Mouse (Mus musculus): Measurements from ENCODE around the gene Gm13289. TPM values are rescaled to one million over a fixed set of nuclear protein-coding genes. Genes with fewer than 3 reads are reported as not detected.

Gm13289 gene
- polyA plus RNA-seq, 1 experiment from 2014 or later, result not detected

Other genes with a start within 250 kb of the Gm13289 start
- gene Ifna15, start 218.7 kb upstream of the Gm13289 start, polyA plus RNA-seq (2014; fragmentation: Nextera tagmentation; extraction: Ambion mirVana), result not detected in 2 replicates
- gene Ifna14, start 205.1 kb upstream of the Gm13289 start, polyA plus RNA-seq (2014; fragmentation: Nextera tagmentation; extraction: Ambion mirVana), result not detected in 2 replicates
- not detected in 2 replicates for gene Ifna9, start 184.5 kb upstream of the Gm13289 start, polyA plus RNA-seq (2014; fragmentation: Nextera tagmentation; extraction: Ambion mirVana)
- gene Ifna12, start 173.5 kb upstream of the Gm13289 start, polyA plus RNA-seq (2014; fragmentation: Nextera tagmentation; extraction: Ambion mirVana), result not detected in 2 replicates
- gene C87499, start 142.5 kb upstream of the Gm13289 start, polyA plus RNA-seq (2014; fragmentation: Nextera tagmentation; extraction: Ambion mirVana), result not detected in 2 replicates
- gene Ifna13, start 132.5 kb upstream of the Gm13289 start, polyA plus RNA-seq (2014; fragmentation: Nextera tagmentation; extraction: Ambion mirVana), result not detected in 2 replicates
- not detected in 2 replicates for gene Ifna16, start 100.0 kb upstream of the Gm13289 start, polyA plus RNA-seq (2014; fragmentation: Nextera tagmentation; extraction: Ambion mirVana)
- not detected in 2 replicates for gene Ifna2, start 93.0 kb upstream of the Gm13289 start, polyA plus RNA-seq (2014; fragmentation: Nextera tagmentation; extraction: Ambion mirVana)
- gene Ifnab, start 85.6 kb upstream of the Gm13289 start, polyA plus RNA-seq (2014; fragmentation: Nextera tagmentation; extraction: Ambion mirVana), result not detected in 2 replicates
- gene Gm26566, start 55.1 kb upstream of the Gm13289 start, polyA plus RNA-seq (2014; fragmentation: Nextera tagmentation; extraction: Ambion mirVana), result 2.0 and 2.3 TPM in 2 replicates
- gene Klhl9, start 54.5 kb upstream of the Gm13289 start, polyA plus RNA-seq (2014; fragmentation: Nextera tagmentation; extraction: Ambion mirVana), result 145 and 154 TPM in 2 replicates
- not detected in 2 replicates for gene Gm13271, start 22.1 kb upstream of the Gm13289 start, polyA plus RNA-seq (2014; fragmentation: Nextera tagmentation; extraction: Ambion mirVana)
- gene Gm13283, start 16.8 kb upstream of the Gm13289 start, polyA plus RNA-seq (2014; fragmentation: Nextera tagmentation; extraction: Ambion mirVana), result not detected in 2 replicates
- gene Gm13290, start 3.1 kb upstream of the Gm13289 start, polyA plus RNA-seq (2014; fragmentation: Nextera tagmentation; extraction: Ambion mirVana), result not detected in 2 replicates
- gene Gm13272, start 2.9 kb downstream of the Gm13289 start, polyA plus RNA-seq (2014; fragmentation: Nextera tagmentation; extraction: Ambion mirVana), result not detected in 2 replicates
- not detected in 2 replicates for gene Ifnz, start 5.2 kb downstream of the Gm13289 start, polyA plus RNA-seq (2014; fragmentation: Nextera tagmentation; extraction: Ambion mirVana)
- gene Gm13276, start 8.8 kb downstream of the Gm13289 start, polyA plus RNA-seq (2014; fragmentation: Nextera tagmentation; extraction: Ambion mirVana), result not detected in 2 replicates
- gene Gm13277, start 11.7 kb downstream of the Gm13289 start, polyA plus RNA-seq (2014; fragmentation: Nextera tagmentation; extraction: Ambion mirVana), result not detected in 2 replicates
- not detected in 2 replicates for gene Gm13278, start 14.6 kb downstream of the Gm13289 start, polyA plus RNA-seq (2014; fragmentation: Nextera tagmentation; extraction: Ambion mirVana)
- gene Gm13275, start 17.6 kb downstream of the Gm13289 start, polyA plus RNA-seq (2014; fragmentation: Nextera tagmentation; extraction: Ambion mirVana), result not detected in 2 replicates
- gene Gm13279, start 20.5 kb downstream of the Gm13289 start, polyA plus RNA-seq (2014; fragmentation: Nextera tagmentation; extraction: Ambion mirVana), result not detected in 2 replicates
- 0.13 and 0.17 TPM in 2 replicates for gene Gm13285, start 22.7 kb downstream of the Gm13289 start, polyA plus RNA-seq (2014; fragmentation: Nextera tagmentation; extraction: Ambion mirVana)
- not detected in 2 replicates for gene Gm13287, start 26.3 kb downstream of the Gm13289 start, polyA plus RNA-seq (2014; fragmentation: Nextera tagmentation; extraction: Ambion mirVana)
- gene Gm13288, start 28.6 kb downstream of the Gm13289 start, polyA plus RNA-seq (2014; fragmentation: Nextera tagmentation; extraction: Ambion mirVana), result not detected in 2 replicates
- not detected in 2 replicates for gene Ifna7, start 39.3 kb downstream of the Gm13289 start, polyA plus RNA-seq (2014; fragmentation: Nextera tagmentation; extraction: Ambion mirVana)
- not detected in 2 replicates for gene Ifna11, start 43.0 kb downstream of the Gm13289 start, polyA plus RNA-seq (2014; fragmentation: Nextera tagmentation; extraction: Ambion mirVana)
- gene Ifna6, start 50.5 kb downstream of the Gm13289 start, polyA plus RNA-seq (2014; fragmentation: Nextera tagmentation; extraction: Ambion mirVana), result not detected in 2 replicates
- not detected in 2 replicates for gene Ifna5, start 58.6 kb downstream of the Gm13289 start, polyA plus RNA-seq (2014; fragmentation: Nextera tagmentation; extraction: Ambion mirVana)
- gene Ifna4, start 64.9 kb downstream of the Gm13289 start, polyA plus RNA-seq (2014; fragmentation: Nextera tagmentation; extraction: Ambion mirVana), result not detected in 2 replicates
- not detected in 2 replicates for gene Ifna1, start 73.2 kb downstream of the Gm13289 start, polyA plus RNA-seq (2014; fragmentation: Nextera tagmentation; extraction: Ambion mirVana)
- gene Ifne, start 103.3 kb downstream of the Gm13289 start, polyA plus RNA-seq (2014; fragmentation: Nextera tagmentation; extraction: Ambion mirVana), result not detected in 2 replicates

Measured in forebrain, embryonic 14.5 days (tissue).